Mouse (Mus musculus) lung, postnatal 0 days (tissue): ENCODE measurements around the gene Myo18b.

ENCODE experiments used
- CTCF ChIP-seq: IDR thresholded peaks from 2 replicates; pipeline ENCODE4 v1.5.1; 2016; ENCODE audit warnings: antibody characterized with exemption, mild to moderate bottlenecking
- EP300 ChIP-seq: IDR thresholded peaks from 2 replicates; pipeline ENCODE4 v1.6.1; 2016; ENCODE audit warnings: antibody characterized with exemption, mild to moderate bottlenecking, control low read depth

GRCm38 (mm10) chr5:112932878-112933567 lies 36.9 kb upstream of the Myo18b start:
- no peak for TF ChIP-seq EP300
- no peak for TF ChIP-seq CTCF
